Mouse (Mus musculus) common myeloid progenitor, adult 5-6 weeks (primary cell): ENCODE data around the gene Oxct2b. TPM values are rescaled to one million over a fixed set of nuclear protein-coding genes. Genes with fewer than 3 reads are reported as not detected.
A peak's percentile ranks its signal among the peaks of the same experiment; 100 is the strongest.
"Not testable (repeated sequence)": the region's sequence is repeated elsewhere in the genome, so short reads cannot be mapped to it uniquely, and the experiment has no call there.

Experiments
- ATAC-seq: replicated peaks from 2 replicates; pipeline ENCODE4 v1.8.0; 2016; ENCODE audit warnings: low read depth, mild to moderate bottlenecking, moderate TSS enrichment, inconsistent platforms; ENCODE audit not compliant: poor library complexity, severe bottlenecking
- total RNA-seq: library from RNA; stranded (forward); fragments of 200-1000, 187-1606 nt; gene quantifications from 2 replicates; pipeline ENCODE4 v1.2.3, GENCODE M21; 2017

Gene Oxct2b
- not detected in 2 replicates for total RNA-seq

DNA sequence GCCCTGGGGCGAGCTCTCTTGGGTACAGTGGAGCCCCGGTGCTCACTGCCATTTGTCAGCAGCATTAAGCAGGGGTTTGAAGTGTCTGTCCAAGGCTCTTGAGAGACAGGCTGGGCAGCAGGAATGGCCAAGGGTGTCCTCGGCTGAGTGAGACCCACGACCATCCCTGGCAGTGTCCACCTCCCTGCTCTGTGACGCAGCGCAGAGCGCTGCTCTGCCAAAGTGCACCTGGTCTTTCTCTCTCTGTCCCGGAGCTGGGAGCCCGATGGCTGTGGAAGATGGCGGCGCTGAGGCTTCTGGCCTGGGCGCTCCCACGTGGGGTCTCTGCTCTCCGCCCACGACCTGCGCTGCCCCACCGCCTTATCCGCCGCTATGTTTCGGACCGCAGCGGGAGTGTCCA is at the start of gene Oxct2b:
TSS of gene Oxct2b (plus strand) at position 256 of the 400 bp plus-strand sequence.
- ATAC-seq: no peak

DNA sequence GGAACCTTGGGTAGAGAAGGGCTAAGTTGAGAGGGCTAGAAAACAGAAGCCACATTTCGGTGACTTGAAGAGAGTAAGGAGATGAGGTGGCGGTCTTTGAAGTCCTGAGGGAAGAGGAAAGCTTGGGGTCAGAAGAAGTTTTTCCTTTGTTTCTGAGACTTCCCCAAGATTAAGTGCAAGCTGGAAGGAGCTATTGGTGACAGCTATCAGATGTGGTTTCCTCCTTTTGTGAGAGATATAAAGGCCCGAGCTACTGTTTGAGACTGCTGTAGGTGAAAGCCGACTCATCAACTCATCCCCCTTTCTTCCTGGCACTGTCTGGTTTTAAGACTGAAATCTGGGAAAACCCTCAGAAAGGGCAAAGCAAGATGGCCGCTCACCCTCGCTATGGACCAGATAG is 47.4 kb upstream of the Oxct2b start:
- ATAC-seq: no peak

DNA sequence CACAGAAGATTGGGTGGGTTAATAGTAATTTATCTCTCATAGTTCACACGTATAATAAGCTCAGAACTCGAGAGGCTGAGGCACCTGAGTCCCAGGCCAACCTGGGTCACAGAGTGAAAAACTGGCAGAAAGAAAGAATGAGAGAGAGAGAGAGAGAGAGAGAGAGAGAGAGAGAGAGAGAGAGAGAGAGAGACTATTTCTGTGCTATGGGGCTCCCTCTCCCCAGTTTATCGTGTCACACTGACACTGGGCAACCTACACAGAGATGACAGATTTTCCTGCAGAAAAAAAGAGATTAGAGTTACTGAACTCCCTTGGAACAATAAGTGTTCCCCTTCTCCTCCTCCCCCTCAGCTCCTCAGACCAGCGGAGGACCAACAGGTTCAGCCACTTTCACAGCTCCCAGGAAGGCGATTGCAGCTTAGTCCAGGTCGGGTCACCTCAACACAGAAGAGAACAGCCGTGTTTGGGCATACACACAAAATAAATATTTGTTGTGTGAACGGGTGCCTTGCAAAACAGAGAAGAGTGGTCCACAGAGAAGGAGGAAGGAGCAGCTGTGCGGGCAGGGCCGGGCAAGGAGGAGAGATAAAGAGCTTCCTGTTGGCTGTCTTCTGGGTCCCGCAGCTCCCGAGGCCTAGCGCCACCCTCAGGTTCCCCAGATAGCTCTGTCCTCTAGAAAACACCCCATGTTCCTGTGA is 44.6 kb upstream of the Oxct2b start:
- peak; percentile 100 for ATAC-seq

DNA sequence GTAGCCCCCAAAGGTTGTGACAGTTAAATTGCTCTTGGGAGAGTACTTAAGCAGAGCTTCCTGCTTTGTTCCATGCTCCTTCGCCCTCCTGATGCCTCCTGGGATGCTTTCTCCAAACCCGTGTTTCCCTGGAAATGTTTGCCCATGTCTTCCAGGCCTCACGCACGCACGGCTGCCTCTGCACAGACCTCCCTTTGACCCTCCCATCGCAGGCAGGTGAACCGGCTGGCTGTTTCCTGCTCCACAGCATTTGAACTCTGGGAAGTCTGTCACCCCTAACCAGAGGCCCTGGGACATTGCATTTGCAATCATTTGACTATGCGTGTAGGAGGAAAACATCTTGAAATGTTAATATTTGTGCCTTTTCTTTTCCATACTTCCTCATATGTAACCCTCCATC is 39.1 kb upstream of the Oxct2b start:
- no peak for ATAC-seq

DNA sequence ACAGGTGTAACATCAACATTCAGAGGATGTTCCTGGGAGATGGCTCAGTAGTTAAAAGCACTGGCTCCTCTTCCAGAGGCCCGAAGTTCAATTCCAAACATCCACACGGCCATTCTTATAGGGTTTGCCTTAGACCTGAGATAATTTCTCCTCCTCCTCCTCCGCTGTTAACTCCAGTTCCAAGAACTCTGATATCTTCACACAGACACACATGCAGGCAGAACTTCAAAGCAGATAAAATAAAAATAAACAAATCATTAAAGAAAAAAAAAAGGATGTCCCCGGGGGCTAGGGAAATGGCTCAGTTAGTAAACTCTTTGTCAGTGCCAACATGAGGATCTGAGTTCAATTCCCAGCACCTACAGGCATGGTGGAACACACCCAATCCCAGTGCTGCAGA is 37.8 kb upstream of the Oxct2b start:
- no peak for ATAC-seq

DNA sequence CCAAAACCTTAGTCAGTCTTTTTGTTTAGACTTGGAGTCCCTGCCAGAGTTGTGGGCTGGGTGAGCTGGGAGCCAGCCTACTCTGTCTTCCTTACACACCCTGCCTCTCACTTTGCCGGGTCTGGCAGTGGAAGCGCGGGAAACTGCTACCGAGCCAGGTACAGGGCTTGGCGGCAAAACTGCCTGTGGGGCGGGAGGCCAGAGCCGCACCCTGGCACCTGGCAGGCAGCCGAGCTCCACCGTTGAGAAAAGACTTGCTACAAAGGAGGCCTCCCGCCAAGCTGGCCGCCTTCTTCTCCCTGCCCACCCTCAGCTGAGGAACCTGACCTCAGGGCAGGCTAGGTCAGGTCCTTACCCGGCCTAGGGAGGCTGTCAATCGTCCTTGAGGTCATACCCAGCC is 35.3 kb upstream of the Oxct2b start:
- ATAC-seq: no peak

DNA sequence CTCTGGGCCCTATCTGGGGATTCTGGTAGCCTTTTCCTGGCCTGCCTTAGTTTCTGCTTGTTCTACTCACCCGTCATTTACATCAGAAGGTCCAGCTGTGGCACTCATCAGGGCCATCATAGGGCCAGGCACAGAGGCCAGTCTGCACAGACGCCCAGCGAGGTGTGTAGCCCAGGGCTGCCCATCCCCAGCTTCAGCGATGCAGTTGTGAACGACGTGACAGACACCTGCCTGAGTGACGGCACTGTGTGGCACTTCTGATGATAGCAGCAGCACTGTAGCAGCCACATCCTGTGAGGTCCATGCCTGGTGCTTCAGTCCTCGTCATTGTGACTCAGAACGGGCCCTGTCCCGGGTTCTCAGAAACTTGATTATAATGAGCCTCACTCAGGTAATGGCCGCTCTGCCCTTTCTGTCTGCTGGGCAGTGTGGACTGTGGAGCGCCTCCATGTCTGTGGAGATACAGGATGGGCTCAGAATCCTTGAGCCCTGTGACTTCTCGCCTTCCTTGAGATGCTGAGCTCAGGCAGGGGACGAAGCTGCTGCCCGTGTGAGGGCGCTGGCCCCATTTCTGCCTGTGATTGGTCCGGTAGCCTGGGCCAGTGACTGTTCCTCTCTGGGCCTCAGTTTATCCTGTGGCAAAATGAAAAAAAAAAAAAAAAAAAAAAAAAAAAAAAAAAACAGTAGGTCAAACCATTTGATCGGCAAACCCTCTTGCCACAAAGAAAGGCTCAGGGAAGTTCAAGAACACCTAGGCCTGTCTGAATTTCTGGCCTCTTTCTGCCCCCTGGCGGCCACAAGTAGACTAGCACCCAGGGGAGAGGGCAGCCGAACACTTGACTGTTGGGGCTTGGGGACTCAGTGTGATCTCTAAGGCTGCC is 33.5 kb upstream of the Oxct2b start:
- ATAC-seq: peak; percentile 92

DNA sequence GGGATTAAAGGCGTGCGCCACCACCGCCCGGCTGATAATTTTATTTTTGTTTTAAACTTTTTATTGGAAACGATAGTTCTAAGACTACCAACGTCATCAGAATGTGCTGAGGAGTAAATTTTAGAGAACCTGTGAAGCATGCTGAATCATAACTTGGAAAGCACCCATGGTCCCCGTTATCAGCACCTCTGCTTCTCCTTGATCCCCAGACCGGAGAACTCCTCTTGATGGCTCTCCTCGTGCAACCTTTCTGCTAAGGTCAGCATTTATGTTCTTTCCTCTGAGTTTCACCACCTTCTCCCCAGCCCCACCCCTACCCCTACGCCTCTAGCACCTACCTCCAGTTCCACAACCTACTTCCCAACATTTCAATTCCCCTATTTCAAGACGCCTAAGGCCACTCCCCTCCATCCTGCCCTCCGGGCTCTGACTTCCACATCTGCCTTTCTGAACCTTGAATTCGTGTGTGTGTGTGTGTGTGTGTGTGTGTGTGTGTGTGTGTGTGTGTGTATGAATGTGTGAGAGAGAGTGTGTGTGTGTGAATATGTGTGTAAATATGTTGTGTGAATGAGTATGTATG is 32.7 kb upstream of the Oxct2b start:
- ATAC-seq: no peak

DNA sequence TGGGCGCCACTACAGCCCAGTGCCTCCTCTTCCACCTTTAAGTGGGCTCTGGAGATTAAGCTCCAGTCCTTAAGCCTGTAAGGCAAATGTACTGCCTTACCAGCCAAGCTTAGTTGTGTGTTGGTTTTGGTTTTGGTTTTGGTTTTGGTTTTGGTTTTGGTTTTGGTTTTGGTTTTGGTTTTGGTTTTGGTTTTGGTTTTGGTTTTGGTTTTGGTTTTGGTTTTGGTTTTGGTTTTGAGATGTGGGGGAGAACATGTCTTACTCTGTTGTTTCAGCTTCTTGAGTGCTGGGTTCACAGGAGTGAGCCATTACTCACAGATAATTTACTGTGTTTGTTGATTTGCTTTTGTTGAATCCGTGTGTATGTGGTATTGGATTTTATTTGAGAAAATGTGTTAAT is 30.8 kb upstream of the Oxct2b start:
- ATAC-seq: no peak

DNA sequence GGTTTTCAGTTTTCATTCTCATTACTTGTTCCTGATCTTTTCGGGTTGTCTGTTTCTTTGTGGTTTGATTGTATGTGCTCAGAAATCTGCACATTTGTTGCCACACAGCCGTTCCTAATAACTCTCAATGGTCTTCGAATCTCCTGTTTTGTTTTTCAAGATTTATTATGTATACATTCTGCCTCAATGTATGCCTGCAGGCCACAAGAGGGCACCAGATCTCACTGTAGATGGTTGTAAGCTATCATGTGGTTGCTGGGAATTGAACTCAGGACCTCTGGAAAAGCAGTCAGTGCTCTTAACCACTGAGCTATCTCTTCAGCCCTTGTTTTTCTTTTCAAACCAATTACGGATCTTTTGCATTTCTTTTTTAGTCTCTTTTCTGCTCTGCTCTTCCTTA is 29.7 kb upstream of the Oxct2b start:
- no peak for ATAC-seq

DNA sequence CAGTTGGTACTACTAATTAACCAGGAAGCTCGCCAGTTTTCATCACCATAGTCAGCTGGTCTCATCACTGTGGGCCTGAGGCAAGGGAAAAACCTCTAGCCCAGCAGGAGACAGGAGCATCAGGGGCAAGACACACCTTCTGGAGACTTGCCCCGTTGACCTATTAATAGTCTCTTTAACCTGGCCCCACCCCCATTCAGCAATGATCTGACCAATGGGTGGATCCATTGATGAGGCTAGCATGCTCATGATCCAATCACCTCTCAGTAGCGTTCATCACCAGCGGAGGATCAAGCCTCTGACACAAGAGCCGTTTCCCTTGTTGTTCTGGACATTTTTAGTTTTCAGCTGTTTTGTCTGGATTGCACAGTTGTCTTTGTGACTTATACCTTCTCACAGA is 23.4 kb upstream of the Oxct2b start:
- ATAC-seq: no peak

DNA sequence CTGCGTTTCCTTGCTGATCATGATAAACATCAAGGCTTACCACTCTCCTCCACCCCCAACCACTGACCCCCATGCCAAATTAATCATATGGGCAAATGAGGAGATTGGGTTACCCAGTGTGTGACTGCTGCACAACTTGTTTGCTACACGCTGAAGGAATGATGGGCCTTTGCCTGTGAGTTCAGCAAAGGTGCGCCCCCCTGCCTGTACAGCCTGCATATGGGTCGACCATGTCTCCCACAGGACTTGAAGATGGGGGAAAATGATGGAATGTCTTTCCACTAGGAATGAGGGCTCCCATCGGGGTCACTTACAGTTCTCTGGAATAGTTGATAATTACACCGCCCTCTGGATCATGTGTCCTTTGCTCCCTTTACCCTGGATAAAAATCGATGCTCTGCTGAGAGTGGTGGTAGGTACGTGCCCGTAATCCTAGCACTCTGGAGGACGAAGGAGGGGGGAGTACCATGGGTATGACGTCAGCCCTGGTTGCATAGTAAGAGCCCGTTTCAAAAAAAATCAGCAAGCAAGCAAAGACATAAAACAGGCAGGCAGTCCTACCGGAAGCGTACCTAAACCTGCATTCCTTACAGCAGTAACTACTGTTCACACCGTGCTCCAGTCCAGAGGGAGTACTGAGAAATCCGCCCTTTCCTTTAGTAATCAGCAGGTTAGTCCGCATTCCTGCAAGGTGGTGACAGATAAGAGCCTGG is 22.8 kb upstream of the Oxct2b start:
- ATAC-seq: no peak

DNA sequence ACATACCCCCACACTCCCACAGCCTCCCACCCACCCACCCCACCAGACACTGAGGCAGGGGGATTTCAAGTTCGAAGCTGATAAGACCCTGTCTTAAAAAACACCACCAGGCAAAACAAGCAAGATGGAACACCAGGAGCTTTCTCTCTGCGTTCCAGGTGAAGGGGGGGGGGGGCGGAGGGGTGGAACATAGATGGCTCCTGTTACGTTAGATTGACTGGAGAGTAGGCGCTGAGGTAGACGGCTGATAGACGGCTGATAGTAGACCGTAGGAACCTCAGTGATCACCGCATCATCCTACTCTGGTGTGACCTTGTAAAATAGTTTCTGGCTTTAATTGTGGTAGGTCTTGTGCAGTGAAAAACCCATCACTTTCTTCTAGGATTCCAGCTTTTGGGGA is 22.2 kb upstream of the Oxct2b start:
- ATAC-seq: no peak

DNA sequence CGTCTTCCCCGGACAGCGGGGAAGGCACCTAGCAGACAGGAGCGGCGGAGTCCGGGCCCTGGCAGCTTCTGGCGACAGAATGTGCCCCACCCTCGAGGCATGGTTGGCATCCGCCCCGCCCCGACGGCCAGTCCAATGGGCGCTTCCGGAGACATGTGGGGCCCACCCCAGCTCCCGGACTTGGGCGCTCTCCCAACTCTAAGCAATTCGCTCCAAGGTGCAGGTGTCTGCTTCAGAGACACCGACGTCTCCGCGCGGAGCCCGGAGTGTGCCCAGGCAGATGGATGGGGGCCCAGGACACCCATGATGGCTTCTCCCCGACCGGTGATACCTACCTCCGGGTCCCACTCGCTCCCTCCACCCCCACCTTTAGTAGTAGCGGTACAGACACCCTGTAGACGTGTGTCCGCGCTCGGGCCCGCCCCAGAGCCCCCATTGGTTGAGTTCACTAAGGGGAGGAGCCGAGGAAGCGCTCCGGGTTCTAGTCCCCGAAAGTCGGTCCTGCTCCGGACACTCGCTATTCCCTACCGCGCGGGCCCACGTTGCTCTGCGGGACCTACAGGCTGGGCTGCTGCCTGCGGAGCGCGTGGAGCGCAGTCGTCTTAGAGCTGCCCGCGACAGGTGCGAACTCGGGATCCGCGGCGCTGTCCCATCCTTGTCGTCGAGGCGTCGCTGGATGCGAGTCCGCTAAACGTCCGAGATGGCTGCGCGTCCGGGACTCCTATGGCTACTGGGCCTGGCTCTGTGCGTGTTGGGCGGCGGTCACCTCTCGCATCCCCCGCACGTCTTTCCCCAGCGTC is 11.2 kb upstream of the Oxct2b start, which contains the start of gene Bmp8b:
TSS of gene Bmp8b (plus strand) at position 515 of the 800 bp plus-strand sequence.
- ATAC-seq: no peak; the same call in 1 of the 2 replicates

DNA sequence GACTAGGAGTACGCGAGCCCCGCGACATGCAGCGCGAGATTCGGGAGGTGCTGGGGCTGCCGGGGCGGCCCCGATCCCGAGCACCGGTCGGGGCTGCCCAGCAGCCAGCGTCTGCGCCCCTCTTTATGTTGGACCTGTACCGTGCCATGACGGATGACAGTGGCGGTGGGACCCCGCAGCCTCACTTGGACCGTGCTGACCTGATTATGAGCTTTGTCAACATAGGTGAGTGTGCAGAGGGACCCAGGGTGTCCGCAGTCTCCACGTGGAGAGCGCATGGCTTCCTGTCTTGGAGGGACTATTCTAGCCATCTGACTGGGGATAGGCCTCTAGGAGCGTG is 10.6 kb upstream of the Oxct2b start:
- ATAC-seq: no peak

DNA sequence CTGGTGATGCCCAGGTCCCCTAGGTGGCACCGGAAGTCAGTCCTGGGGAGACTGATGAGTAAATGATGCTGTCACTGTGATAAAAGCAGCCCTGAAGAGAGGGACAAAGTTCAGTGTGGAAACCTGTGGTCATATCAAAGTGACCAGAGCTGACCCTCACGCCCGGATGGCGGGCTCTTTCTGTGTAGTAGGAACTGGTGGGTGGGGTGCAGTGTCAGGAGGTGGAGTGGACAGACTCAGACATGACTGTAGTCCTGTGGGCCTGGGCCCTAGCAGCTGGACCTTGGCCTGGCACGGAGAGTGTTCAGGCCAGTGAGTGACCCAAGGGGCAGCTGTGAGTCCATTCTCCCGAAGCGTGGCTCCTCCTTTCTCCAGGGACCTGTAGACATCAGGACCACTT is 10.1 kb upstream of the Oxct2b start:
- not testable (repeated sequence) for ATAC-seq

DNA sequence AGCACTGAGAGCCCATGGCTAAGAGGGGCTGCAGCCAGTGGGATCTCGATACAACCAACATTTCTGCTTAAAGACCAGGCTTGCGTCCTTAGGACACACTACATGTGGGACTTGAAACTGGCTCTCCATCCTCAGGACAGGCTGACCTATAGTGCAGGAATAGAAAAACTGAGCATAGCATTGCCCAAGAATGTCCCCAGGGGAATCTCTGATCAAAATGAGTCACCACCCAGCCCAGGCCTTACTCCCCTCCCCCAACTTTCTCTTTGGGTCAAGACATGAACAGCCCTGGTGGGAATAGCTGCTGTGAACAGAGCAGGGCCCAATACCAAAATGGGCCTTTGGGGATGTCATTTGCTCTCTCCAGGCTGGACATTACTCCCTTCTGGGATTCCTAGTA is 9.2 kb upstream of the Oxct2b start:
- no peak for ATAC-seq

DNA sequence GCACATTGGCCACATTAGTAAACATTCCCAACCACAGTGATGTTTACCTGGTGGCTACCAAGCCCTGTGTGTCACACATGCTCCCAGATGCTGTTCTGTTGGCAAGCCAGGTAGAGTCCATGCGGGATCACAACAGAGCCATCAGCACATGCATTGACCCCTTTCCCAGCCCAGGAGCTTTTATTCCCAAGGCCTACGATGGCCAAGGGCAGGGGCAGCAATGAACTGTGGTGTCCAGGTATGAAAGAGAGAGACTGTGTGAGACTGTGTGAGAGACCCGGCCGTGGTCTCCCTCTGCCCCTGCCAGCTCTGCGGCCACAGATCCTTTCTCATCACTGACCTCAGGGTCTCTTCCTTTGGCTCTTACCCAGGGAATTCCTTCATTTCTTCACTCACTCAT is 8.0 kb upstream of the Oxct2b start:
- ATAC-seq: no peak

DNA sequence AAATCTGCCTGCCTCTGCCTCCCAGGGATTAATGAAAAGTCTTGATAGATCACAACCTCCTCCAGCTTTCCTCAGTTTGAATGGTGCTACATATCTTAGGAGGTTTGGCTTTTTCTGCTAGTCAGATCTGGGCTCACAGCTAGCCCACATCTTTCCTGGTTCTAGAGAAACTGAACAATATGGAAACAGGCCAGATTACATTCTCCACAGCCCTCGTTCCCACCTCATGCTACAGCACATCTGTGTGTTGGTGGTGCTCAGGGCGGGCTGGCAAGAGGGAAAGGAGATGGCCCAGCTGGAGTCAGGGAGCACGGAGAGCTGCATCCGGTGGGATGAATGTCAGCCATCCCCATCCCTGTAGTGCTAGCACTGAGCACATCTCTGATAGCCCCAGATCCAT is 5.3 kb upstream of the Oxct2b start:
- no peak for ATAC-seq
